Mouse (Mus musculus) limb, embryonic 11.5 days (tissue): ENCODE data around the gene Pde10a. TPM values are rescaled to one million over a fixed set of nuclear protein-coding genes. Genes with fewer than 3 reads are reported as not detected.
"Not testable (repeated sequence)": the region's sequence is repeated elsewhere in the genome, so short reads cannot be mapped to it uniquely, and the experiment has no call there.

Source experiments
- ATAC-seq: fragments of 200-750 bp; cut with Nextera tagmentation; 2 replicates; pipeline ENCODE4 v1.8.0; 2017; ENCODE audit warnings: low read depth; ENCODE audit not compliant: insufficient number of reproducible peaks, low FRiP score, low TSS enrichment
- DNase-seq: peaks from one replicate; pipeline ENCODE4 v3.0.0-alpha.2; 2015; ENCODE audit warnings: low spot score
- H3K27ac ChIP-seq: fragments of 300-500 bp; sonication (generic); replicated peaks from 2 replicates; pipeline ENCODE4 v1.5.1; 2014; ENCODE audit warnings: low read depth, mild to moderate bottlenecking, low read length
- H3K27me3 ChIP-seq: fragments of 300-500 bp; sonication (generic); 2 replicates; pipeline ENCODE4 v1.6.1; 2014; ENCODE audit warnings: mild to moderate bottlenecking, low read length, mixed read lengths; ENCODE audit not compliant: control insufficient read depth, insufficient read depth
- H3K36me3 ChIP-seq: fragments of 300-500 bp; sonication (generic); 2 replicates; pipeline ENCODE4 v1.6.1; 2014; ENCODE audit warnings: mild to moderate bottlenecking, low read length, moderate library complexity, mixed read lengths; ENCODE audit not compliant: control insufficient read depth, insufficient read depth
- H3K4me1 ChIP-seq: fragments of 300-500 bp; sonication (generic); 2 replicates; pipeline ENCODE4 v1.6.1; 2014; ENCODE audit warnings: low read length, mixed read lengths; ENCODE audit not compliant: control insufficient read depth, insufficient read depth
- H3K4me2 ChIP-seq: fragments of 300-500 bp; sonication (generic); 2 replicates; pipeline ENCODE4 v1.6.1; 2014; ENCODE audit warnings: low read depth, mild to moderate bottlenecking, moderate library complexity; ENCODE audit not compliant: severe bottlenecking
- H3K4me3 ChIP-seq: fragments of 300-500 bp; sonication (generic); 2 replicates; pipeline ENCODE4 v1.5.1; 2014; ENCODE audit warnings: low read depth, low read length
- H3K9ac ChIP-seq: fragments of 300-500 bp; sonication (generic); 2 replicates; pipeline ENCODE4 v1.6.1; 2014; ENCODE audit warnings: mild to moderate bottlenecking, low read length
- H3K9me3 ChIP-seq: fragments of 300-500 bp; sonication (generic); 2 replicates; pipeline ENCODE4 v1.6.1; 2016; ENCODE audit warnings: low read length; ENCODE audit not compliant: control insufficient read depth
- WGBS: fragments of 180-500 bp; shearing (Covaris S2); extraction: QIAGEN DNeasy Blood & Tissue Kit; methylation state at CpG from one replicate; pipeline ENCODE4 v1.1.7; 2014; 5-methylcytosine and 5-hydroxymethylcytosine counted together
- polyA plus RNA-seq: library from polyadenylated mRNA; unstranded; fragments of >200 nt; fragmentation: Nextera tagmentation; extraction: Ambion mirVana; gene quantifications from 2 replicates; pipeline ENCODE4 v1.2.1, GENCODE M21; 2014

Pde10a gene
- polyA plus RNA-seq, 1 experiment from 2014 or later, result 0.77 TPM

GRCm38 (mm10) chr17:8688096-8688495, 162.9 kb downstream of the Pde10a start:
- ATAC-seq (no peak), DNase-seq (no peak)
- Histone ChIP-seq H3K36me3 (no peaks in the 10 kb centered on the region), H3K9me3 (no peaks in the 10 kb centered on the region), H3K27ac (no peak overlapping the region), H3K4me1 (no peaks in the 10 kb centered on the region), H3K9ac (no peak overlapping the region), H3K4me2 (no peak overlapping the region), H3K27me3 (no peaks in the 10 kb centered on the region), H3K4me3 (no peak overlapping the region)
- 74% methylated on average over 3 of the region's 3 CpGs for WGBS

DNA sequence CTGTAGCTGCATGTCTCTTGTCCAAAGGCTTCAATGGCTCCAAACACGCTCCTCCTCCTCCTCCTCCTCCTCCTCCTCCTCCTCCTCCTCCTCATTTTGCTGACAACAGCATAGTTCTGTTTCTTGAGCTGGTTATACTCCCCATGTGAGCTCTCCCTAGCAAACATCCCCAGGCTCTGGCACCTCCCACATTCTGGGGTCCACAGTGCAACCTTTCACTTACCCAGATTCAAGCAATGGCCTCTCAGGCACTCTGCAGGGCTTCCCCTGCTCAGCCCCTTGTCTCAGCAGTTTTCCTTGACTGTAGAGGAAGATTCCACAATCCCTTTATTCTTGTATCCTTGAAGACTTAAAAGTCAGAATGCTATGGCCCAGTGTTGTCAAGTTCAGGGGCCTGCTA, 173.1 kb downstream of the Pde10a start:
- no peak for DNase-seq
- ATAC-seq, result no peak
- Histone ChIP-seq H3K4me3 (no peak overlapping the region), H3K4me2 (no peak overlapping the region), H3K4me1 (no peaks in the 10 kb centered on the region), H3K9me3 (no peaks in the 10 kb centered on the region), H3K9ac (no peak overlapping the region), H3K27me3 (no peaks in the 10 kb centered on the region), H3K36me3 (no peaks in the 10 kb centered on the region), H3K27ac (no peak overlapping the region)
- WGBS, result 91% methylated on average over 1 of the region's 1 CpGs

GRCm38 (mm10) chr17:8698793-8699192, 173.6 kb downstream of the Pde10a start:
- Histone ChIP-seq H3K36me3 (no peaks in the 10 kb centered on the region), H3K9ac (no peak overlapping the region), H3K4me1 (no peaks in the 10 kb centered on the region), H3K4me3 (no peak overlapping the region), H3K9me3 (no peaks in the 10 kb centered on the region), H3K27me3 (no peaks in the 10 kb centered on the region), H3K27ac (no peak overlapping the region), H3K4me2 (no peak overlapping the region)
- whole genome bisulfite sequencing, result 80% methylated on average over 3 of the region's 3 CpGs
- ATAC-seq (no peak), DNase-seq (no peak)

DNA sequence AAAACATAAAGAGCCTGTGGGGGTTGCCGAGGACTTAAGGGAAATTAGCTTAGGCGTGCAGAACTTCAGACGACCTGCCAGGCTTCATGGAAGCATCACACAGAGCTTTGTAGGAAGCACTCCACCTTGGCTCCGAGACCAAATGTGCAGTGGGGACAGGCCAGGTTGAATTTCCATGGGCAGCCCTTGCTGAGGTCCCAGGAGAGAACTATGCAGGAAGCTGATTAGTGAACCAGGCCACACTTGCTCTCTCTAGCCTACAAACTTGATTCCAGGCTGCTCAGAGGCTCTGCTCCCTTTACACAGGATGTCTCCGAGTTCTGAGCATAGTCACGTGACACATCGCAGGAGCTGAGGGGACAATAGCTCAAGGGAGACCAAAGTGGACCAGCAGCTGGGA, 175.9 kb downstream of the Pde10a start:
- Histone ChIP-seq H3K27ac (no peak overlapping the region), H3K4me3 (no peak overlapping the region), H3K27me3 (no peaks in the 10 kb centered on the region), H3K9ac (no peak overlapping the region), H3K36me3 (no peaks in the 10 kb centered on the region), H3K4me2 (no peak overlapping the region), H3K4me1 (no peaks in the 10 kb centered on the region), H3K9me3 (no peaks in the 10 kb centered on the region)
- DNase-seq, result no peak
- ATAC-seq, result no peak
- WGBS, result 63% methylated on average over 7 of the region's 7 CpGs

DNA sequence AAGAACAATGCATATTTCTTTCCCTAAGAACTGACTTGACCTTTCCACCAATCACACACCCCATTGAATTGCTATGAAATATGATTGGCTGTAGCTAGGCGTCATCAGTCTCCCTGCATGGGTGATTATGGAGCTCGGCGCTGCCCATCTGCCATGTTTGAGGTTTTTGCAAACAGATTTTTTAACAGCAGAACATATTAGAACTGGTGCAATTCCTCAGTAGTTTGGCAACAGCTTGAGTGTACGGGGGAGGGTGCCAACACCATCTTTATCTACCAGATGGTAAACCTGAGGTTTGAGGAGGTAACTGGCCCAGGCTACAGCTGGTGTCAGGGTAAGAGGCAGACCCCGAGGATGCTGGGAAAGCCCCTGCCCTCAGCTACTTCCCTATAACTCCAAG, 177.3 kb downstream of the Pde10a start:
- H3K4me2 ChIP-seq, result no peak overlapping the region
- WGBS, result 90% methylated on average over 5 of the region's 5 CpGs
- no peak overlapping the region for H3K9ac ChIP-seq
- no peaks in the 10 kb centered on the region for H3K9me3 ChIP-seq
- no peaks in the 10 kb centered on the region for H3K36me3 ChIP-seq
- ATAC-seq, result no peak
- no peaks in the 10 kb centered on the region for H3K4me1 ChIP-seq
- no peak overlapping the region for H3K4me3 ChIP-seq
- H3K27ac ChIP-seq, result no peak overlapping the region
- no peak for DNase-seq
- H3K27me3 ChIP-seq, result no peaks in the 10 kb centered on the region

GRCm38 (mm10) chr17:8708006-8708405, 182.8 kb downstream of the Pde10a start:
- no peaks in the 10 kb centered on the region for H3K4me1 ChIP-seq
- H3K4me2 ChIP-seq, result no peak overlapping the region
- ATAC-seq (no peak), DNase-seq (no peak)
- H3K36me3 ChIP-seq, result no peaks in the 10 kb centered on the region
- H3K9ac ChIP-seq, result no peak overlapping the region
- H3K27me3 ChIP-seq, result no peaks in the 10 kb centered on the region
- H3K4me3 ChIP-seq, result no peak overlapping the region
- H3K9me3 ChIP-seq, result no peaks in the 10 kb centered on the region
- no peak overlapping the region for H3K27ac ChIP-seq

DNA sequence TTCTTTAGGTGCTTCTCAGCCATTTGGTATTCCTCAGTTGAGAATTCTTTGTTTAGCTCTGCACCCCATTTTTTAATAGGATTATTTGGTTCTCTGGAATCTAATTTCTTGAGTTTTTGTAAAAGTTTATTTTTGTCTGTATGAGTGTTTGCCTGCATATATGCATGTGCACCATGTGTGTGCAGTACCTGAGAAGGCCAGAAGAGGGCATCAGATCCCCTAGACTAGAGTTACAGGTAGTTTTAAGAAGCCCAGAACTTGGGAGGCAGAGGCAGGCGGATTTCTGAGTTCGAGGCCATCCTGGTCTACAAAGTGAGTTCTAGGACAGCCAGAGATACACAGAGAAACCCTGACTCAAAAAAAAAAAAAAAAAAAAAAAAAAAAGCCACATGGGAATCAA, 187.6 kb downstream of the Pde10a start:
- WGBS, result 91% methylated on average over 2 of the region's 2 CpGs

GRCm38 (mm10) chr17:8720961-8721360, 195.8 kb downstream of the Pde10a start:
- H3K27me3 ChIP-seq, result no peaks in the 10 kb centered on the region
- no peak overlapping the region for H3K4me3 ChIP-seq
- H3K36me3 ChIP-seq, result no peaks in the 10 kb centered on the region
- H3K9me3 ChIP-seq, result no peaks in the 10 kb centered on the region
- ATAC-seq, result no peak
- H3K27ac ChIP-seq, result no peak overlapping the region
- H3K9ac ChIP-seq, result no peak overlapping the region
- H3K4me2 ChIP-seq, result no peak overlapping the region
- H3K4me1 ChIP-seq, result no peaks in the 10 kb centered on the region
- WGBS, result 66% methylated on average over 10 of the region's 10 CpGs
- no peak for DNase-seq

More for the DNA sequence above, 187.6 kb downstream of the Pde10a start:
- not testable (repeated sequence) for H3K4me1 ChIP-seq, H3K4me3 ChIP-seq, H3K9me3 ChIP-seq, H3K36me3 ChIP-seq, H3K4me2 ChIP-seq, ATAC-seq, H3K27ac ChIP-seq, DNase-seq, H3K9ac ChIP-seq, H3K27me3 ChIP-seq

GRCm38 (mm10) chr17:8724464-8724974, 199.3 kb downstream of the Pde10a start:
- DNase-seq, result no peak
- no peaks in the 10 kb centered on the region for H3K27me3 ChIP-seq
- 86% methylated on average over 8 of the region's 8 CpGs for WGBS

More at GRCm38 (mm10) chr17:8724464-8724974, 199.3 kb downstream of the Pde10a start:
- no peak for ATAC-seq
- H3K4me2 ChIP-seq, result no peak overlapping the region
- no peaks in the 10 kb centered on the region for H3K4me1 ChIP-seq
- no peaks in the 10 kb centered on the region for H3K36me3 ChIP-seq
- H3K4me3 ChIP-seq, result no peak overlapping the region
- no peak overlapping the region for H3K9ac ChIP-seq
- no peaks in the 10 kb centered on the region for H3K9me3 ChIP-seq
- no peak overlapping the region for H3K27ac ChIP-seq
